Mouse (Mus musculus): ENCODE results near the gene Washc2.
"Not testable (repeated sequence)": the region's sequence is repeated elsewhere in the genome, so short reads cannot be mapped to it uniquely, and the experiment has no call there.

Washc2 gene

GRCm38 (mm10) chr6:116207729-116208534 is at the start of gene Washc2:
Washc2 (plus strand) TSS chr6:116208038.
- DNase-seq (ENCODE audit: low spot score in 2 of 2): peak; percentile 90 to 94

GRCm38 (mm10) chr6:116166383-116166782 is 41.5 kb upstream of the Washc2 start:
- no peak for DNase-seq (ENCODE audit: low spot score in 2 of 2)

- not testable (repeated sequence) for DNase-seq (ENCODE audit: low spot score in 2 of 2)
Measured at GRCm38 (mm10) chr6:116173511-116174099, 34.2 kb upstream of the Washc2 start.

DNA sequence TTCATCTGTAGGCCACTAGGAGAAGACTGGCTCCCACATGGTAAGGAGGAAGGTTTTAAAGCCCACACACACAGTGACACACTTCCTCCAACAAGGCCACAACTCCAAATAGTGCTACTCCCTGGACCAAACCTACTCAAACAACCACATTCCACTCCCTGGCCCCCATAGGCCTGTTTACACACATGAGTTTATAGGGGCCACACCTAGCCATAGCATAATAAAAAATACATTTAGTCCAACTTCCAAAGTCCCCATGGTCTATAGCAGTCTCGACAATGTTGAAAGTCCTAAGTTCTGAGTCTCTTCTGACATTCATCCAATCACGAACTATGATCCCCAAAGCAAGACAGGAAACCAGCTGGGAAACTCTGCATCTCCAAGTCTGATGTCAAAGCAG is 29.5 kb upstream of the Washc2 start:
- DNase-seq (ENCODE audit: low spot score in 2 of 2): no peak

- DNase-seq (ENCODE audit: low spot score in 2 of 2): no peak
Measured at GRCm38 (mm10) chr6:116180731-116181130, 27.1 kb upstream of the Washc2 start.

- DNase-seq (ENCODE audit: low spot score in 2 of 2): no peak
Measured at GRCm38 (mm10) chr6:116183509-116183908, 24.3 kb upstream of the Washc2 start.

- no peak for DNase-seq (ENCODE audit: low spot score in 2 of 2)
Measured at GRCm38 (mm10) chr6:116186485-116186884, 21.4 kb upstream of the Washc2 start.

DNA sequence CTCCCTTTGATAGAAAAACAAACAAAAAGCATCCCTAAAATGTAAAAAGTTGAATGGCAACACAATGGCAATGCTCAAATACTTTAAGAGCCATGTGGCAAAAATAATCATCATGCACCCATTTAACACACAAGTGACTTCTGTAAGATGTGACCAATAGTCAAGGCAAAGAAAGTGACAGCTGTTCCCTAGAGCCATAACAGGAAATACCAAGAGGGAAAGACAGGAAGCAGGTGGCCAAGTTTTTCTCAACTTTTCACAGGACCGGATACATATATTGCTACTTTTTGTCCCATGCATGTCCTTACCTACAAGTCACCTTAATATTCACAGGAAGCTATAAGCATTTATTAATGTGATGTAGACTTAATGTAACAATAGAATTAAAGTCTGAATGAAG is 18.4 kb upstream of the Washc2 start:
- DNase-seq (ENCODE audit: low spot score in 2 of 2): no peak

GRCm38 (mm10) chr6:116192809-116193311 is 15.0 kb upstream of the Washc2 start:
- no peak for DNase-seq (ENCODE audit: low spot score in 2 of 2)

- peak; percentile 97 to 98 for DNase-seq (ENCODE audit: low spot score in 2 of 2)
Measured at GRCm38 (mm10) chr6:116193394-116194393, 14.1 kb upstream of the Washc2 start, which contains the start of gene Tmcc1. Tmcc1 (minus strand) TSS chr6:116193486.

GRCm38 (mm10) chr6:116195811-116196210 is 12.0 kb upstream of the Washc2 start:
- no peak for DNase-seq (ENCODE audit: low spot score in 2 of 2)

DNA sequence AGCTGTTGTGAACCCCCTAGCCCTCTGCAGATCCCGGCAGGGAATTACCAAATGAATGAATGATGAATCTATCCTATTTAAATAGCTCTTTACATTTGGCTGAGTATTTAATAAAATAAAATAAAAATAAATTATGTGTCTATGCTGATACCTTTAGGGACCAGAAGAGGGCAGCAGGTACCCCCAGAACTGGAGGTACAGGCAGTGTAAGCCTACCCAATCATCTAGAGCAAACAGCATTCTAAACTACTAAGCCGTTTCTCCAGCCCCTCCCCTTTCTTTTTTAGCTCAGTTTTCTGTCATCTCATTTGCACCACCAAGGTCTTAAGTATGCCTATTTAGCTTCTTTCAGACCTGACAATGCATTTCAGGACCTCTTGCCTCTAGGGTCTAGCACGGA is 9.7 kb upstream of the Washc2 start:
- DNase-seq (ENCODE audit: low spot score in 2 of 2): peak in 1 of 2 experiments; percentile 36

DNA sequence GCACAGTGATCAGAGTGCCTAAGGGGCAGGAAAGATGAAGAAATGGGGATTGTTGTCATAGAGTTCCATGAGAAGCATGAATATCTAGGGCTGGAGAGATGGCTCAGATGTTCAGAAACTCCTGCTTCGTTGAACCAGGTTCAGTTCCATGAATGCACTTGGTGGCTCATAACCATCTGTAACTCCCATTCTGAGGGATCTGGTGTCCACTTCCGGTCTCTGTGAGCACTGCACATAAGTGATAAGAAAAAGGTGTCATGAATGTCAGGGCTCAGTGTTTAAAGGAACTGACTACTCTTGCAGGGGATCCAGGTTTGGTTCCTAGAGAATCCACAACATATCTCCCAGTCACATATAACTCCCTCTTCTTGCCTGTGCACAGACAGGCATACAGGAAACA is 8.2 kb upstream of the Washc2 start:
- no peak for DNase-seq (ENCODE audit: low spot score in 2 of 2)

GRCm38 (mm10) chr6:116227767-116228166 is 19.9 kb downstream of the Washc2 start:
- no peak for DNase-seq (ENCODE audit: low spot score in 2 of 2)

DNA sequence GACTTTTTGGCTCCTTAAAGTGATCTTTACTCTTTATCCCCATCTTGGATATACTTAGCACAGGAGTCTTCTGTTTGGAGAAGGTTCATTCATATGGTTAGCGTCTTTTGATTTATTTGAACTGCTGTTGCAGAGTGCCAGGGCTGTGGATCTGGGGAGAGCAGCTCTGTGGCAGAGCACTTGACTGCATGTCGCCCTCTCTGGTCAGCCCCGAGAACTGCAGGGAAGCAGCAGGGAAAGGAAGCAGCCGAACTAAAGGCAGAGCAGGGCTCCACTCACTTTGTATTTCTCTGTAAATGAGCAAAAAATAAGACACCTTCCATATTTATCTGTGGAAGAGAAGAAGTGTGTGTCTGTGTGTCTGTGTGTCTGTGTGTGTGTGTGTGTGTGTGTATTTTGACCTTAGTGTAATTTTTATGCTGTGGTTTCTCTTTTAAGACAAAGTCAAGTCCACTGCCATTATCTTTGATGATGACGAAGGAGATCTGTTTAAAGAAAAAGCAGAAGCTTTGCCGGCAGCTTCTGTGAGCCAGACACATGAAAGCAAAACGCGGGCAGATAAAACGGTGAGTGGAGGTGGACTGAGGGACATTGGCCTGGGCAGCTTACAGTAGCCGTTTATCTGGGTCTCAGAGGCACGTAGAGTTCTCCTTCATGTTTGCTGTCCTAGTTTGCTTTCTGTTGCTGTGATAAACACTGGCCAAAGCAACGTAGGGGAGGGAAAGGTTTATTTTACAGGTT is 21.1 kb downstream of the Washc2 start:
- peak; percentile 57 to 81 for DNase-seq (ENCODE audit: low spot score in 2 of 2)

GRCm38 (mm10) chr6:116234821-116235220 is 27.0 kb downstream of the Washc2 start:
- DNase-seq (ENCODE audit: low spot score in 2 of 2): not testable (repeated sequence)

GRCm38 (mm10) chr6:116235336-116235735 is 27.5 kb downstream of the Washc2 start:
- no peak for DNase-seq (ENCODE audit: low spot score in 2 of 2)

- DNase-seq (ENCODE audit: low spot score in 2 of 2): no peak
Measured at GRCm38 (mm10) chr6:116238083-116238482, 30.2 kb downstream of the Washc2 start.

GRCm38 (mm10) chr6:116240371-116240770 is 32.5 kb downstream of the Washc2 start:
- DNase-seq (ENCODE audit: low spot score in 2 of 2): no peak

- DNase-seq (ENCODE audit: low spot score in 2 of 2): no peak
Measured at GRCm38 (mm10) chr6:116259649-116260048, 51.8 kb downstream of the Washc2 start.

DNA sequence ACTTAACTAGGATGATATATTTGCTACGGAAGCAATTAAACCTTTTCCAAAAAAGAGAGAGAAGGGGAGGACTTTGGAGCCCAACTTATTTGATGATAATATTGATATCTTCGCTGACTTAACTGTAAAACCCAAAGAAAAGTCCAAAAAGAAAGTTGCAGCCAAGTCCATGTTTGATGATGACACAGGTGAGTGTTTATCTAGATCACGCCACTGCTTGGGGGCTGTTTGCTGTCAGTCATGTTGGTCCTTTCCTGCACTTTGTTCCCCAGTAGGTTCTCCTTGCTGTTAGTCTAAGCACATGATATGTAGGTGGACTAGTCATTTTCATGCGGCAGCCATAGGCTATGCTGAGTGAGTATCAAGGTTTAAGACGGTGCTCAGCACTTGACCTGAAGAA is 52.6 kb downstream of the Washc2 start:
- DNase-seq (ENCODE audit: low spot score in 2 of 2): no peak

Measured in spleen, postnatal 10 days (tissue).